ENCODE assay signal across 8 mouse cellular contexts in genomic region chr1:120155325-120155724, GRCm38 (mm10). TPM values are rescaled to one million over a fixed set of nuclear protein-coding genes. Genes with fewer than 3 reads are reported as not detected.
A peak's percentile ranks its signal among the peaks of the same experiment; 100 is the strongest.
DNase-seq lines count a peak whose midpoint lies in the region; TF ChIP-seq lines count a peak whose summit lies in the region.
"Had no signal": no experiment of that assay in that cellular context is flagged by ENCODE, and none has a peak within 500 bp of the region (broad histone marks: within the 10 kb centered on the region; RNA-seq: fewer than 3 reads in every experiment).

No protein-coding gene starts in this region.

- TF ChIP-seq EP300 in MEL (IDR thresholded peaks at IDR 0.05; ENCODE audit: low read depth in 1 of 2, low read length in 2 of 2) = no peak

- no peaks in the 10 kb centered on the region for H3K9me3 ChIP-seq in MEL (replicated peaks; ENCODE audit: insufficient read depth, low read length)
- H3K9me3 ChIP-seq: heart, embryonic 13.5 days had no signal

- 20% methylated on average over 1 of the region's 1 CpGs for WGBS in kidney, adult 2 months

- no peaks in the 10 kb centered on the region for H3K27me3 ChIP-seq in kidney, adult 2 months (replicated peaks; ENCODE audit: control insufficient read depth, insufficient read depth, low read length)
- H3K27me3 ChIP-seq in MEL (ENCODE audit: control insufficient read depth in 1 of 2, insufficient read depth in 2 of 2, low read length in 2 of 2) = no peaks in the 10 kb centered on the region
- H3K27me3 ChIP-seq: heart, embryonic 13.5 days had no signal

- no peak overlapping the region for H3K4me3 ChIP-seq in kidney, adult 2 months (ENCODE audit: insufficient read depth, low read depth, low read length)
- H3K4me3 ChIP-seq in MEL (ENCODE audit: control insufficient read depth in 1 of 2, insufficient read depth in 1 of 2, low read depth in 2 of 2, low read length in 2 of 2) = no peak overlapping the region
- H3K4me3 ChIP-seq: heart, embryonic 13.5 days had no signal

- H3K36me3 ChIP-seq in kidney, adult 2 months (ENCODE audit: control insufficient read depth, insufficient read depth, low read length) = no peaks in the 10 kb centered on the region
- no peaks in the 10 kb centered on the region; a peak in 1 of 4 replicates for H3K36me3 ChIP-seq in MEL (ENCODE audit: control insufficient read depth in 1 of 2, insufficient read depth in 2 of 2, low read length in 2 of 2)
- H3K36me3 ChIP-seq: heart, embryonic 13.5 days had no signal

- peak; percentile 79 for TF ChIP-seq CTCF in kidney, adult 2 months (conservative IDR thresholded peaks at IDR 0.05; ENCODE audit: insufficient read depth, insufficient read length, low read depth, low read length)
- peak; percentile 81 to 89 (median 85) for TF ChIP-seq CTCF in MEL (IDR thresholded peaks at IDR 0.05 in 2 of 3, conservative IDR thresholded peaks at IDR 0.05 in 1 of 3; ENCODE audit: control insufficient read depth in 1 of 3, insufficient read depth in 1 of 3, low read depth in 2 of 3, low read length in 3 of 3, poor library complexity in 1 of 3, severe bottlenecking in 1 of 3)

- DNase-seq in kidney, adult 2 months = peak; percentile 27
- DNase-seq in kidney, adult 11 months = no peak
- peak; percentile 62 for DNase-seq in CD4-positive, CD25-positive, alpha-beta regulatory T cell, adult 2 months (ENCODE audit: low read depth, low spot score)
- peak; percentile 64 for DNase-seq in MEL (ENCODE audit: low read depth, low spot score)
- peak; percentile 72 for DNase-seq in embryo, embryonic 10.5 days (ENCODE audit: low spot score)
- peak; percentile 29 for DNase-seq in lung, postnatal 10 days
- no peak for DNase-seq in ovary, postnatal 14 days (ENCODE audit: low spot score)

- no peak for TF ChIP-seq POLR2A in kidney, adult 2 months (IDR thresholded peaks at IDR 0.05; ENCODE audit: low read depth, low read length)
- no peak for TF ChIP-seq POLR2A in MEL (IDR thresholded peaks at IDR 0.05; ENCODE audit: control insufficient read depth in 1 of 2, insufficient read depth in 1 of 2, low read depth in 1 of 2, low read length in 2 of 2, poor library complexity in 1 of 2)

- H3K4me1 ChIP-seq in kidney, adult 2 months (ENCODE audit: control insufficient read depth, insufficient read depth, low read length) = no peaks in the 10 kb centered on the region
- no peaks in the 10 kb centered on the region for H3K4me1 ChIP-seq in MEL (ENCODE audit: control insufficient read depth in 1 of 2, insufficient read depth in 2 of 2, low read length in 2 of 2)
- H3K4me1 ChIP-seq: heart, embryonic 13.5 days had no signal

- no peaks in the 10 kb centered on the region for H3K79me2 ChIP-seq in MEL (ENCODE audit: control insufficient read depth, insufficient read depth, low read length, poor library complexity)

- H3K27ac ChIP-seq in kidney, adult 2 months (ENCODE audit: insufficient read depth, low read depth, low read length) = no peak overlapping the region
- no peak overlapping the region for H3K27ac ChIP-seq in MEL (ENCODE audit: control insufficient read depth, low read depth, low read length)
- H3K27ac ChIP-seq: heart, embryonic 13.5 days had no signal

- H3K9ac ChIP-seq in MEL (ENCODE audit: control insufficient read depth, low read depth, low read length, poor library complexity, severe bottlenecking) = no peak overlapping the region
- H3K9ac ChIP-seq: heart, embryonic 13.5 days had no signal

- peak; percentile 56 for TF ChIP-seq RAD21 in MEL (IDR thresholded peaks at IDR 0.05; ENCODE audit: low read depth, low read length)

TF ChIP-seq in MEL, 35 proteins besides CTCF, POLR2A, EP300 and RAD21:
- no peak for TF ChIP-seq NELFE (IDR thresholded peaks at IDR 0.05; ENCODE audit: low read depth, low read length)
- TF ChIP-seq SMC3 (IDR thresholded peaks at IDR 0.05; ENCODE audit: low read depth, low read length) = peak; percentile 82
- TF ChIP-seq CHD1 (IDR thresholded peaks at IDR 0.05; ENCODE audit: low read depth, low read length) = no peak
- no peak for TF ChIP-seq ELF1 (IDR thresholded peaks at IDR 0.05; ENCODE audit: low read depth, low read length)
- TF ChIP-seq ZC3H11A (IDR thresholded peaks at IDR 0.05; ENCODE audit: low read depth, low read length) = peak; percentile 69
- TF ChIP-seq BHLHE40 (IDR thresholded peaks at IDR 0.05; ENCODE audit: borderline replicate concordance, low read depth, low read length) = no peak
- 0 out of 2 replicates have a peak, but pooled peaks have one; percentile 26 for TF ChIP-seq MAZ (IDR thresholded peaks at IDR 0.05; ENCODE audit: low read depth, low read length)
- TF ChIP-seq ZNF384 (IDR thresholded peaks at IDR 0.05; ENCODE audit: low read depth, low read length) = no peak
- TF ChIP-seq ZKSCAN1 (IDR thresholded peaks at IDR 0.05; ENCODE audit: low read depth, low read length) = no peak

RNA-seq across cellular contexts. Expression of gene 3110009E18Rik, which starts 34.3 kb away (rescaled TPM):
- polyA plus RNA-seq in kidney, adult 2 months (2012; rRNA removed) = 4.3 and 5.1 TPM in 2 replicates
- 13.8 and 15.1 TPM in 2 replicates for total RNA-seq in MEL (2012; rRNA removed)
- polyA plus RNA-seq in MEL (2012; ENCODE audit: insufficient read depth in 1 of 2, insufficient read length in 2 of 2, low read depth in 1 of 2, low replicate concordance in 2 of 2, missing spikeins in 1 of 2) = 10 to 100 TPM in 1 of 2 experiments, not detected in 1; 16.5 TPM

RNA-seq across cellular contexts. Expression of gene Dbi, which starts 34.4 kb away (rescaled TPM):
- polyA plus RNA-seq in kidney, adult 2 months (2012; rRNA removed) = 1,108 and 1,337 TPM in 2 replicates
- total RNA-seq in MEL (2012; rRNA removed) = 164 and 220 TPM in 2 replicates
- polyA plus RNA-seq in MEL (2012; ENCODE audit: insufficient read depth in 1 of 2, insufficient read length in 2 of 2, low read depth in 1 of 2, low replicate concordance in 2 of 2, missing spikeins in 1 of 2) = 100 to 1,000 TPM in 1 of 2 experiments, not detected in 1; 149 TPM

Comparison
In these comparisons a context has a peak if more than half of its experiments do, and no peak if none do; other contexts are left out.
1. DNase-seq: peak in kidney, adult 2 months (single experiment), CD4-positive, CD25-positive, alpha-beta regulatory T cell, adult 2 months (single experiment), MEL (single experiment), embryo, embryonic 10.5 days (single experiment) and lung, postnatal 10 days (single experiment); none in kidney, adult 11 months (single experiment) and ovary, postnatal 14 days (single experiment).